Mouse (Mus musculus): ENCODE data around the gene Krt90.

DNA sequence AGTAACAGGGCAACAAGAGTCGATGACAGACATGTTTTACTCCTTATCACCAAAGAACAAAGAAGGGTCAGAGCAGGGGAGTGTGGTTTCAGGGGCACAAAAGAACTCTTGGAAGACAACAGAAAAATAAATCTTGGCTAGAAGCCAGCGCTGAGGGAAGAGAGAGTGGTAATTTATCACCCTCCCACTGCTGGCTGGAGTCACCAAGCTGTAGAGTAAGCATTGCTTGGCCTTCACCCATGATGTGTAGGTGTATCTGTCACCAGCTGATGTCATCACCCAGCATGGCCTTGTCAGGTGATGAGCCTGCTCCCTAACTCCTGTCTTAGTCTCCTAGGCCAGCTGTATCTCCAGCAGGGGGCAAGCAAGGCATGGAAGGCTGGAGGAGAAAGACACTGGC, 21.7 kb upstream of the Krt90 start:
- TF ChIP-seq EP300 (optimal IDR thresholded peaks at IDR 0.05) (no peak), CTCF (IDR thresholded peaks at IDR 0.05; ENCODE audit: low read depth) (peak; percentile 48)

All from stomach, postnatal 0 days (tissue).